Mouse (Mus musculus): Measurements from ENCODE around the gene Mkks.

GRCm38 (mm10) chr2:136891951-136892371 is 772 bp upstream of the Mkks start:
- TF ChIP-seq POLR2A (IDR thresholded peaks at IDR 0.05; ENCODE audit: borderline replicate concordance, control insufficient read depth, low read depth, low read length) (no peak; the same call in 1 of the 2 replicates), CTCF (IDR thresholded peaks at IDR 0.05; ENCODE audit: control insufficient read depth, insufficient read depth, low read length) (no peak)
